8 mouse cellular contexts compared by ENCODE assay signal in genomic region chr3:51510903-51511302, GRCm38 (mm10). TPM values are rescaled to one million over a fixed set of nuclear protein-coding genes. Genes with fewer than 3 reads are reported as not detected.
DNase-seq lines count a peak whose midpoint lies in the region; ATAC-seq and TF ChIP-seq lines count a peak whose summit lies in the region.

No protein-coding gene starts in this region.

- TF ChIP-seq CTCF in G1E (IDR thresholded peaks at IDR 0.05; ENCODE audit: low read depth, low read length), result peak; percentile 73

- 32% methylated on average over 8 of the region's 8 CpGs for WGBS in forebrain, embryonic 13.5 days
- 21% methylated on average over 8 of the region's 8 CpGs for WGBS in lung, embryonic 15.5 days

- no peak overlapping the region for H3K27ac ChIP-seq in forebrain, embryonic 13.5 days
- H3K27ac ChIP-seq in lung, embryonic 15.5 days, result no peak overlapping the region

- no peak overlapping the region for H3K9ac ChIP-seq in forebrain, embryonic 13.5 days
- H3K9ac ChIP-seq in lung, embryonic 15.5 days, result no peak overlapping the region

- no peak overlapping the region for H3K4me2 ChIP-seq in forebrain, embryonic 13.5 days
- H3K4me2 ChIP-seq in lung, embryonic 15.5 days, result peak overlapping the region; percentile 44

- ATAC-seq in G1E (ENCODE audit: extremely low read depth, insufficient number of reproducible peaks, low FRiP score, poor library complexity, severe bottlenecking), result peak; percentile 81
- peak; percentile 48; the same call in 1 of the 2 replicates for ATAC-seq in forebrain, embryonic 13.5 days
- no peak for ATAC-seq in lung, embryonic 15.5 days (ENCODE audit: borderline replicate concordance, extremely low read depth, low FRiP score, low TSS enrichment)

- H3K9me3 ChIP-seq in G1E (replicated peaks), result 0 out of 2 replicates have a peak, but pooled peaks cover 2% of the 10 kb centered on the region
- no peaks in the 10 kb centered on the region for H3K9me3 ChIP-seq in forebrain, embryonic 13.5 days (replicated peaks)
- H3K9me3 ChIP-seq in lung, embryonic 15.5 days, result no peaks in the 10 kb centered on the region

- intact Hi-C loops in heart, postnatal 14 days (cut with DNase I), result loop anchor here (2.0 to 5.0 kb wide), 3 partner anchors 71 to 732 kb away; no protein-coding TSS in a partner anchor

- H3K27me3 ChIP-seq in G1E (ENCODE audit: insufficient read depth, low read length), result peaks cover 13% of the 10 kb centered on the region
- H3K27me3 ChIP-seq in forebrain, embryonic 13.5 days, result no peaks in the 10 kb centered on the region
- no peaks in the 10 kb centered on the region for H3K27me3 ChIP-seq in lung, embryonic 15.5 days

- H3K36me3 ChIP-seq in G1E (replicated peaks), result peaks cover 23% of the 10 kb centered on the region
- H3K36me3 ChIP-seq in forebrain, embryonic 13.5 days (ENCODE audit: poor library complexity, severe bottlenecking), result peaks cover 8% of the 10 kb centered on the region; the same call in 1 of the 2 replicates
- H3K36me3 ChIP-seq in lung, embryonic 15.5 days, result no peaks in the 10 kb centered on the region

- peaks cover 17% of the 10 kb centered on the region for H3K4me1 ChIP-seq in G1E (ENCODE audit: insufficient read depth, low read depth, low read length)
- H3K4me1 ChIP-seq in forebrain, embryonic 13.5 days, result no peaks in the 10 kb centered on the region
- no peaks in the 10 kb centered on the region for H3K4me1 ChIP-seq in lung, embryonic 15.5 days

- DNase-seq in G1E (ENCODE audit: low spot score), result peak; percentile 83
- DNase-seq in c-Kit-positive CD71-positive TER-119-negative erythroid progenitor cells, embryonic 14.5 days (ENCODE audit: low read depth), result peak; percentile 86
- peak; percentile 81 to 89 for DNase-seq in heart, postnatal 14 days
- DNase-seq in layer of hippocampus, adult 18-20 months (ENCODE audit: low spot score in 2 of 2), result peak; percentile 72 to 90
- peak; percentile 84 for DNase-seq in retina, postnatal 1 day
- DNase-seq in thymus, postnatal 4 days, result peak; percentile 89

- H3K4me3 ChIP-seq in G1E (ENCODE audit: low read depth, low read length), result peak overlapping the region; percentile 67
- H3K4me3 ChIP-seq in forebrain, embryonic 13.5 days, result no peak overlapping the region
- peak overlapping the region; percentile 17; the same call in 1 of the 2 replicates for H3K4me3 ChIP-seq in lung, embryonic 15.5 days

RNA-seq across cellular contexts. Expression of gene Rab33b, which starts 27.2 kb away (rescaled TPM):
- total RNA-seq in G1E (2014; fragmentation: Nextera tagmentation), result 7.8 and 9.5 TPM in 2 replicates
- 8.1 and 10.3 TPM in 2 replicates for total RNA-seq in G1E (2017)
- 3.0 and 3.2 TPM in 2 replicates for polyA plus RNA-seq in G1E (2012)
- 19.5 and 20.3 TPM in 2 replicates for polyA plus RNA-seq in forebrain, embryonic 13.5 days (2015; fragmentation: Nextera tagmentation; extraction: Ambion mirVana)
- 10 to 100 TPM in 1 of 2 experiments, 1 to 10 TPM in 1; 9.3 to 10.3 TPM for total RNA-seq in heart, postnatal 14 days (2021)
- 10 to 100 TPM; 24.0 to 24.7 TPM for total RNA-seq in layer of hippocampus, adult 18-20 months (2021)
- 24.3 and 24.5 TPM in 2 replicates for polyA plus RNA-seq in lung, embryonic 15.5 days (2015; fragmentation: Nextera tagmentation; extraction: Ambion mirVana)

RNA-seq across cellular contexts. Expression of gene Setd7, which starts 49.8 kb away (rescaled TPM):
- total RNA-seq in G1E (2014; fragmentation: Nextera tagmentation), result 56.1 and 67.1 TPM in 2 replicates
- total RNA-seq in G1E (2017), result 20.2 and 26.0 TPM in 2 replicates
- 7.4 and 8.7 TPM in 2 replicates for polyA plus RNA-seq in G1E (2012)
- 5.1 TPM in 2 replicates for polyA plus RNA-seq in forebrain, embryonic 13.5 days (2015; fragmentation: Nextera tagmentation; extraction: Ambion mirVana)
- total RNA-seq in heart, postnatal 14 days (2021), result 10 to 100 TPM; 56.2 to 56.7 TPM
- total RNA-seq in layer of hippocampus, adult 18-20 months (2021), result 100 to 1,000 TPM; 143 to 153 TPM
- polyA plus RNA-seq in lung, embryonic 15.5 days (2015; fragmentation: Nextera tagmentation; extraction: Ambion mirVana), result 3.2 and 4.2 TPM in 2 replicates
